Mouse (Mus musculus) myocyte (in vitro differentiated cells): ENCODE data around the gene Nudt16. TPM values are rescaled to one million over a fixed set of nuclear protein-coding genes. Genes with fewer than 3 reads are reported as not detected.

Experiments used
- H3K27me3 ChIP-seq: one replicate; pipeline ENCODE4 v1.6.1; 2011; ENCODE audit not compliant: control insufficient read depth, insufficient read depth, insufficient read length
- H3K36me3 ChIP-seq: one replicate; pipeline ENCODE4 v1.6.1; 2011; ENCODE audit not compliant: control insufficient read depth, insufficient read depth
- H3K4me2 ChIP-seq: one replicate; pipeline ENCODE4 v1.6.1; 2011; ENCODE audit warnings: low read depth, control low read depth
- H3K4me3 ChIP-seq: one replicate; pipeline ENCODE4 v1.5.1; 2011; ENCODE audit warnings: mild to moderate bottlenecking, control low read depth, moderate library complexity
- H3K79me2 ChIP-seq: one replicate; pipeline ENCODE4 v1.6.1; 2011; ENCODE audit not compliant: control insufficient read depth, insufficient read depth
- H3ac ChIP-seq: one replicate; pipeline ENCODE4 v1.6.1; 2011; ENCODE audit not compliant: control insufficient read depth, insufficient read length
- CEBPB ChIP-seq: IDR thresholded peaks from 2 replicates; pipeline ENCODE4 v1.6.1; 2011; ENCODE audit warnings: mild to moderate bottlenecking, moderate library complexity; ENCODE audit not compliant: poor library complexity, insufficient read depth, severe bottlenecking
- E2F4 ChIP-seq: IDR thresholded peaks from one replicate; pipeline ENCODE4 v1.6.1; 2011; ENCODE audit warnings: mild to moderate bottlenecking, control low read depth, moderate library complexity; ENCODE audit not compliant: insufficient read depth
- MAX ChIP-seq: IDR thresholded peaks from one replicate; pipeline ENCODE4 v1.6.1; 2011; ENCODE audit warnings: low read depth, mild to moderate bottlenecking, control low read depth
- MYOD1 ChIP-seq, 3 experiments: IDR thresholded peaks; one replicate each; pipeline ENCODE4 v1.6.1; 2011; ENCODE audit warnings: control low read depth in 2 of 3, low read depth in 2 of 3, mild to moderate bottlenecking in 2 of 3, moderate library complexity in 1 of 3; ENCODE audit not compliant: insufficient read length in 2 of 3, control insufficient read depth in 1 of 3
- MYOG ChIP-seq, 3 experiments: IDR thresholded peaks; one replicate each; pipeline ENCODE4 v1.6.1; 2011; ENCODE audit warnings: control low read depth in 2 of 3, low read depth in 2 of 3, mild to moderate bottlenecking in 2 of 3; ENCODE audit not compliant: insufficient read length in 2 of 3, control insufficient read depth in 1 of 3, insufficient read depth in 1 of 3
- POLR2A ChIP-seq: IDR thresholded peaks from one replicate; pipeline ENCODE4 v1.6.1; 2011; ENCODE audit warnings: low read depth, mild to moderate bottlenecking, control low read depth, moderate library complexity; ENCODE audit not compliant: insufficient read length
- POLR2AphosphoS2 ChIP-seq: IDR thresholded peaks from one replicate; pipeline ENCODE4 v1.6.1; 2011; ENCODE audit warnings: low read depth, control low read depth; ENCODE audit not compliant: insufficient read length
- REST ChIP-seq: IDR thresholded peaks from one replicate; pipeline ENCODE4 v1.6.1; 2011; ENCODE audit warnings: mild to moderate bottlenecking, control low read depth, moderate library complexity; ENCODE audit not compliant: insufficient read depth, insufficient read length
- SRF ChIP-seq: IDR thresholded peaks from one replicate; pipeline ENCODE4 v1.6.1; 2011; ENCODE audit warnings: low read depth; ENCODE audit not compliant: control insufficient read depth, insufficient read length
- TCF12 ChIP-seq: IDR thresholded peaks from one replicate; pipeline ENCODE4 v1.6.1; 2011; ENCODE audit warnings: mild to moderate bottlenecking, control low read depth; ENCODE audit not compliant: poor library complexity, insufficient read depth, severe bottlenecking
- TCF3 ChIP-seq: IDR thresholded peaks from one replicate; pipeline ENCODE4 v1.6.1; 2011; ENCODE audit warnings: low read depth, control low read depth; ENCODE audit not compliant: insufficient read length
- USF1 ChIP-seq: IDR thresholded peaks from one replicate; pipeline ENCODE4 v1.6.1; 2011; ENCODE audit warnings: low read depth, mild to moderate bottlenecking, control low read depth, moderate library complexity
- polyA plus RNA-seq: library from polyadenylated mRNA; unstranded; fragments of >200 nt; fragmentation: generic; extraction: Trizol; gene quantifications from one replicate; pipeline ENCODE4 v1.2.1, GENCODE M21; 2012; ENCODE audit warnings: missing spikeins

Nudt16 gene
- polyA plus RNA-seq, 1 experiment, result 7.3 TPM

GRCm38 (mm10) chr9:105080246-105080645 lies 51.4 kb downstream of the Nudt16 start:
- Histone ChIP-seq H3K4me2 (no peak overlapping the region), H3K27me3 (no peaks in the 10 kb centered on the region), H3K79me2 (no peaks in the 10 kb centered on the region), H3K4me3 (no peak overlapping the region), H3K36me3 (no peaks in the 10 kb centered on the region), H3ac (no peak overlapping the region)
- TF ChIP-seq CEBPB, result no peak
- no peak for TF ChIP-seq POLR2AphosphoS2
- TF ChIP-seq REST, result no peak
- no peak for TF ChIP-seq TCF12
- no peak for TF ChIP-seq TCF3
- TF ChIP-seq E2F4, result no peak
- no peak for TF ChIP-seq MYOG (IDR thresholded peaks at IDR 0.05; ENCODE audit: control insufficient read depth in 1 of 3, insufficient read depth in 1 of 3, insufficient read length in 2 of 3, low read depth in 2 of 3)
- no peak for TF ChIP-seq MYOD1 (IDR thresholded peaks at IDR 0.05; ENCODE audit: control insufficient read depth in 1 of 3, insufficient read length in 2 of 3, low read depth in 2 of 3)
- no peak for TF ChIP-seq POLR2A
- TF ChIP-seq MAX, result no peak
- no peak for TF ChIP-seq SRF
- no peak for TF ChIP-seq USF1

Other genes starting within 250 kb of the Nudt16 start
- gene Mrpl3, start 78.6 kb downstream of the Nudt16 start, polyA plus RNA-seq, result 72.4 TPM
- not detected for gene 1700080E11Rik, start 13.3 kb upstream of the Nudt16 start, polyA plus RNA-seq